Comparison of ENCODE assay signal across 31 mouse cellular contexts in genomic region chr3:146540521-146541273, GRCm38 (mm10). TPM values are rescaled to one million over a fixed set of nuclear protein-coding genes. Genes with fewer than 3 reads are reported as not detected.
A peak's percentile ranks its signal among the peaks of the same experiment; 100 is the strongest.
DNase-seq lines count a peak whose midpoint lies in the region; ATAC-seq lines count a peak whose summit lies in the region.
"Had no signal": no experiment of that assay in that cellular context is flagged by ENCODE, and none has a peak within 500 bp of the region (broad histone marks: within the 10 kb centered on the region; RNA-seq: fewer than 3 reads in every experiment).

No protein-coding gene starts in this region.

- H3K4me1 ChIP-seq in kidney, embryonic 14.5 days (ENCODE audit: control insufficient read depth, insufficient read depth, low read length), result no peaks in the 10 kb centered on the region
- no peaks in the 10 kb centered on the region for H3K4me1 ChIP-seq in forebrain, embryonic 15.5 days
- H3K4me1 ChIP-seq: embryonic facial prominence, embryonic 13.5 days; liver, embryonic 12.5 days; neural tube, embryonic 12.5 days had no signal

- H3K9ac ChIP-seq in kidney, embryonic 14.5 days (ENCODE audit: low read depth, low read length), result no peak overlapping the region
- H3K9ac ChIP-seq in forebrain, embryonic 15.5 days (replicated peaks), result no peak overlapping the region
- H3K9ac ChIP-seq: embryonic facial prominence, embryonic 13.5 days; forebrain, postnatal 0 days; liver, embryonic 12.5 days; liver, postnatal 0 days; neural tube, embryonic 12.5 days had no signal

- no peaks in the 10 kb centered on the region for H3K27me3 ChIP-seq in kidney, embryonic 14.5 days (ENCODE audit: control insufficient read depth, insufficient read depth, low read length)
- no peaks in the 10 kb centered on the region for H3K27me3 ChIP-seq in forebrain, embryonic 15.5 days
- H3K27me3 ChIP-seq: embryonic facial prominence, embryonic 13.5 days; liver, embryonic 12.5 days; neural tube, embryonic 12.5 days had no signal

- no peaks in the 10 kb centered on the region for H3K9me3 ChIP-seq in kidney, embryonic 14.5 days (ENCODE audit: control insufficient read depth, low read length)
- H3K9me3 ChIP-seq in forebrain, embryonic 15.5 days, result no peaks in the 10 kb centered on the region
- H3K9me3 ChIP-seq: embryonic facial prominence, embryonic 13.5 days; G1E; liver, embryonic 12.5 days; neural tube, embryonic 12.5 days had no signal

- H3K36me3 ChIP-seq in kidney, embryonic 14.5 days (ENCODE audit: control insufficient read depth, insufficient read depth, low read length), result no peaks in the 10 kb centered on the region
- H3K36me3 ChIP-seq in forebrain, embryonic 15.5 days, result no peaks in the 10 kb centered on the region
- H3K36me3 ChIP-seq: embryonic facial prominence, embryonic 13.5 days; G1E; liver, embryonic 12.5 days; neural tube, embryonic 12.5 days had no signal

- ATAC-seq in kidney, embryonic 14.5 days (ENCODE audit: low FRiP score, low TSS enrichment), result no peak
- ATAC-seq in hematopoietic stem cell, adult 5-6 weeks (replicated peaks in 1 of 2; ENCODE audit: insufficient read depth in 1 of 2, low FRiP score in 2 of 2, low TSS enrichment in 1 of 2, low read depth in 1 of 2, poor library complexity in 2 of 2, severe bottlenecking in 2 of 2), result peak; percentile 46 to 64; a peak in 2 of 4 replicates
- ATAC-seq in forebrain, embryonic 15.5 days (replicated peaks), result no peak
- ATAC-seq: forebrain, postnatal 0 days; hindbrain, embryonic 16.5 days; liver, embryonic 12.5 days; liver, postnatal 0 days; midbrain, embryonic 16.5 days had no signal

- H3K27ac ChIP-seq in kidney, embryonic 14.5 days (ENCODE audit: low read depth, low read length), result no peak overlapping the region
- no peak overlapping the region for H3K27ac ChIP-seq in forebrain, embryonic 15.5 days (replicated peaks)
- H3K27ac ChIP-seq: embryonic facial prominence, embryonic 13.5 days; liver, embryonic 12.5 days; neural tube, embryonic 12.5 days had no signal

- WGBS in kidney, embryonic 14.5 days, result 67% methylated on average over 4 of the region's 4 CpGs
- 86% methylated on average over 4 of the region's 4 CpGs for WGBS in forebrain, embryonic 15.5 days

- H3K4me3 ChIP-seq in kidney, embryonic 14.5 days (ENCODE audit: low read length), result no peak overlapping the region
- no peak overlapping the region for H3K4me3 ChIP-seq in forebrain, embryonic 15.5 days
- H3K4me3 ChIP-seq: embryonic facial prominence, embryonic 13.5 days; liver, embryonic 12.5 days; neural tube, embryonic 12.5 days had no signal

- H3K4me2 ChIP-seq in kidney, embryonic 14.5 days (replicated peaks; ENCODE audit: low read depth, low read length), result no peak overlapping the region
- no peak overlapping the region for H3K4me2 ChIP-seq in forebrain, embryonic 15.5 days (replicated peaks)
- H3K4me2 ChIP-seq: embryonic facial prominence, embryonic 13.5 days; liver, embryonic 12.5 days; midbrain, embryonic 11.5 days; neural tube, embryonic 12.5 days had no signal

- peak; percentile 33 for DNase-seq in kidney, adult 11 months
- DNase-seq in kidney, postnatal 14 days, result peak; percentile 28
- no peak for DNase-seq in kidney, adult 18-20 months
- DNase-seq in 3T3-L1 (ENCODE audit: low read depth, low spot score), result peak; percentile 12
- DNase-seq in heart, adult 9 months (ENCODE audit: low spot score in 2 of 2), result no peak
- DNase-seq: adrenal gland, postnatal 25 days; cerebellum, adult 11-12 months; cerebellum, adult 9-11 months; forebrain, postnatal 0 days; heart, postnatal 14 days; layer of hippocampus, postnatal 36 days; left cerebral cortex, postnatal 4 days; liver, postnatal 0 days; right cerebral cortex, adult 18-20 months; spleen, adult 18-20 months; thymus, postnatal 25 days had no signal

RNA-seq across cellular contexts. Expression of gene Rpf1, which starts 19.5 kb away (rescaled TPM):
- polyA plus RNA-seq in kidney, embryonic 14.5 days (2014; fragmentation: Nextera tagmentation; extraction: Ambion mirVana), result 69.5 and 78.7 TPM in 2 replicates
- total RNA-seq in hematopoietic stem cell, adult 5-6 weeks (2017), result 78.9 and 88.2 TPM in 2 replicates
- polyA plus RNA-seq in forebrain, embryonic 15.5 days (2015; fragmentation: Nextera tagmentation; extraction: Ambion mirVana), result 54.7 and 56.2 TPM in 2 replicates

RNA-seq across cellular contexts. Expression of gene Uox, which starts 29.5 kb away (rescaled TPM):
- polyA plus RNA-seq in kidney, embryonic 14.5 days (2014; fragmentation: Nextera tagmentation; extraction: Ambion mirVana), result not detected in 2 replicates
- total RNA-seq in hematopoietic stem cell, adult 5-6 weeks (2017), result not detected in 2 replicates
- polyA plus RNA-seq in forebrain, embryonic 15.5 days (2015; fragmentation: Nextera tagmentation; extraction: Ambion mirVana), result not detected in 2 replicates
- total RNA-seq: adrenal gland, postnatal 25 days; heart, adult 8-10 months; heart, postnatal 14 days had no signal
- polyA plus RNA-seq: forebrain, embryonic 11.5 days; G1E; heart, embryonic 14.5 days; hindbrain, embryonic 11.5 days; hindbrain, embryonic 16.5 days; intestine, embryonic 14.5 days; midbrain, embryonic 16.5 days; neural tube, embryonic 12.5 days had no signal

RNA-seq across cellular contexts. Expression of gene Gng5, which starts 41.1 kb away (rescaled TPM):
- polyA plus RNA-seq in kidney, embryonic 14.5 days (2014; fragmentation: Nextera tagmentation; extraction: Ambion mirVana), result 1,038 and 1,404 TPM in 2 replicates
- total RNA-seq in hematopoietic stem cell, adult 5-6 weeks (2017), result 135 and 143 TPM in 2 replicates
- 415 and 426 TPM in 2 replicates for polyA plus RNA-seq in forebrain, embryonic 15.5 days (2015; fragmentation: Nextera tagmentation; extraction: Ambion mirVana)

RNA-seq across cellular contexts. Expression of gene Spata1, which starts 41.1 kb away (rescaled TPM):
- 6.0 and 6.8 TPM in 2 replicates for polyA plus RNA-seq in kidney, embryonic 14.5 days (2014; fragmentation: Nextera tagmentation; extraction: Ambion mirVana)
- 13.7 and 25.0 TPM in 2 replicates for total RNA-seq in hematopoietic stem cell, adult 5-6 weeks (2017)
- polyA plus RNA-seq in forebrain, embryonic 15.5 days (2015; fragmentation: Nextera tagmentation; extraction: Ambion mirVana), result 6.1 and 6.8 TPM in 2 replicates

Comparison
In these comparisons a context has a peak if more than half of its experiments do, and no peak if none do; other contexts are left out.
1. DNase-seq: peak in kidney, adult 11 months (single experiment), kidney, postnatal 14 days (single experiment) and 3T3-L1 (single experiment); none in kidney, adult 18-20 months (single experiment) and heart, adult 9 months (0 of 2).
2. ATAC-seq: peak in hematopoietic stem cell, adult 5-6 weeks (2 of 2); none in kidney, embryonic 14.5 days (single experiment) and forebrain, embryonic 15.5 days (single experiment).